Mouse (Mus musculus): ENCODE data around the gene Bud23.

Bud23 gene

DNA sequence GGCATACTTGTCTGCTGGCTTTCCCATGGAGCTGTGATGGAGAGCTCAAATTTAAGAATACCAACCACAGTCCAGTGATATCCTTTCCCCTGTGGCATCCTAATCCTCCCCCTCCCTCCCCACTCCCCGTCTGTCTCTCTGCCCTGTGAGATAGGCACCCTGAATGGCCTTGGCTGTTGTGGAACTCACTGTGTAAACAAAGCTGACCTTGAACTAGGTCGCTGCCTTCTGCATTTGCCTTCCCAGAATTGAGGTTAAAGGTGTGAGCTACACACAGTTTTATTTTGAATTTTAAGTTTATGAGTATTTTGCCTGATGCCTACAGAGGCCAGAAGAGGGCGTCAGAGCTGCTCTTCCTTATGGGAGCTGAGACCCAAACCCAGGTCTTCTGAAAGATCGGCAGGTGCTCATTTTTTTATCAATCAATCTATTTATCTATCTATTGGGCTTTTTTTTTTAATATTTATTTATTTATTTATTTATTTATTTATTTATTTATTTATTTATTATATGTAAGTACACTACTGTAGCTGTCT, 48.5 kb downstream of the Bud23 start:
- no peak for DNase-seq

GRCm38 (mm10) chr5:135015497-135015896, 49.3 kb downstream of the Bud23 start:
- DNase-seq = peak; percentile 89 to 90

GRCm38 (mm10) chr5:135012671-135013441, 51.9 kb downstream of the Bud23 start:
- peak; percentile 92 to 93 for DNase-seq

- no peak for DNase-seq
Observed at GRCm38 (mm10) chr5:135011809-135012613, 52.7 kb downstream of the Bud23 start.

DNA sequence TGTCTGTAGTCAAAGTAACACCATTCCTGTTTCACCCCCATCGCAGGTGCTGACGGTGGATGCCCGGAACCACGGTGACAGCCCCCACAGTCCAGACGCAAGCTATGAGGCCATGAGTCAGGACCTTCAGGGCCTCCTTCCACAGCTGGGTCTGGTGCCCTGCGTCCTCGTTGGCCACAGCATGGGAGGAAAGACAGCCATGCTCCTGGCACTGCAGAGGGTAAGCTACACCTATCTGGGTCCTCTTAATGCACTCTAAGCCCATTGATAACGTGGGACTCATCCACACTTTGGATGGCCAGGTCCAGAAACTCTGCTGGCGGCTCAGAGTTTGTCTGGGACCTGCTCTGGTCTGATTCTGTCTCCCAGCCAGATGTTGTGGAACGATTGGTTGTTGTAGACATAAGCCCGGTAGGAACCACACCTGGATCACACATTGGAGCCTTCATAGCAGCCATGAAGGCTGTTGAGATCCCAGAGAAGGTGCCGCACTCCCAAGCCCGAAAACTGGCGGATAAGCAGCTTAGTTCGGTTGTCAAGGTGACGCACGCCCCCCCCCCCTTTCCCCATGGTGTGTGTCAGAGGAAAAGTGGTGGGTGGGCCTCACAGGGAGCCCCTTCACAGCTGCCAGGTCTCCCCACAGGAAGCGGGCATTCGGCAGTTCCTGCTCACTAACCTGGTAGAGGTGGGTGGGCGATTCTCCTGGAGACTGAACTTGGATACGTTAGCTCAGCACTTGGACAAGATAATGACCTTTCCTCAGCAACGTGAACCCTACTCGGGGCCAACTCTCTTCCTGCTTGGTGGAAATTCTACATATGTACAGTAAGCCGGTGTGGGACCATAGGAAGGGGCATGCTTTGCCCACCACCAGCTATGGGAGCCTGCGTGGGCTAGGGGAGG, 53.7 kb downstream of the Bud23 start:
- DNase-seq = no peak

GRCm38 (mm10) chr5:135010320-135010709, 54.4 kb downstream of the Bud23 start:
- DNase-seq = no peak

DNA sequence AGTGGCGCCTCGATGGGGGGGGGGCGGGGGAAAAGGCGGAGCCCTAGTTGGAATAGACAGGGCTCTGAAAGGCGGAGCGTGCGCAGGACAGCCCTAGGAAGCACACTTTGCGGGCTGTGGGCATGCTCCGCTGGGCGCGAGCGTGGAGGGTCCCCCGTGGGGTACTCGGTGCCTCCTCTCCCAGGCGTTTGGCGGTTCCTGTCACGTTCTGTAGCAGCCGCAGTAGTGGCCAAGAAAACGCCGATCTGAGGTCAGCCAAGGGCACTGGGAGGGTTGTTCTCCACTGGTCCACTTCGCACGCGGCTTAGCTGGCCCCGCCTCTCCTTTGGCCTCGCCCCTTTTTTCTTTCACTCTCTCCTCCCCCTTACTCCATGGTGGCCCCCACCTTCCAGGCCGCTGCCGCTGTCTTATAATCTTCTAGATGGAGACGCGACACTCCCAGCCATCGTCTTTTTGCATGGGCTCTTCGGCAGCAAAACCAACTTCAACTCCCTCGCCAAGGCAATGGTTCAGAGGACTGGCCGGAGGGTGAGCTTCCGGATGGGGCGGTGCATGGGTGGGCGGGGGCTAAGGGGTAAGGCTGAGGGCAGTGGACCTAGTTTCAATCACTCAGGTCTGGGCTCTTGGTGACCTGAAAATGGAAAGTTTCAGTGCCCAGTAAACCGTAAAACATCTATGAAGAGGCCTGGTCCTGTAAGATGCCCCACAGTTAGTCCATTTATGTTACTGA, 55.0 kb downstream of the Bud23 start:
- DNase-seq = peak; percentile 89 to 90

DNA sequence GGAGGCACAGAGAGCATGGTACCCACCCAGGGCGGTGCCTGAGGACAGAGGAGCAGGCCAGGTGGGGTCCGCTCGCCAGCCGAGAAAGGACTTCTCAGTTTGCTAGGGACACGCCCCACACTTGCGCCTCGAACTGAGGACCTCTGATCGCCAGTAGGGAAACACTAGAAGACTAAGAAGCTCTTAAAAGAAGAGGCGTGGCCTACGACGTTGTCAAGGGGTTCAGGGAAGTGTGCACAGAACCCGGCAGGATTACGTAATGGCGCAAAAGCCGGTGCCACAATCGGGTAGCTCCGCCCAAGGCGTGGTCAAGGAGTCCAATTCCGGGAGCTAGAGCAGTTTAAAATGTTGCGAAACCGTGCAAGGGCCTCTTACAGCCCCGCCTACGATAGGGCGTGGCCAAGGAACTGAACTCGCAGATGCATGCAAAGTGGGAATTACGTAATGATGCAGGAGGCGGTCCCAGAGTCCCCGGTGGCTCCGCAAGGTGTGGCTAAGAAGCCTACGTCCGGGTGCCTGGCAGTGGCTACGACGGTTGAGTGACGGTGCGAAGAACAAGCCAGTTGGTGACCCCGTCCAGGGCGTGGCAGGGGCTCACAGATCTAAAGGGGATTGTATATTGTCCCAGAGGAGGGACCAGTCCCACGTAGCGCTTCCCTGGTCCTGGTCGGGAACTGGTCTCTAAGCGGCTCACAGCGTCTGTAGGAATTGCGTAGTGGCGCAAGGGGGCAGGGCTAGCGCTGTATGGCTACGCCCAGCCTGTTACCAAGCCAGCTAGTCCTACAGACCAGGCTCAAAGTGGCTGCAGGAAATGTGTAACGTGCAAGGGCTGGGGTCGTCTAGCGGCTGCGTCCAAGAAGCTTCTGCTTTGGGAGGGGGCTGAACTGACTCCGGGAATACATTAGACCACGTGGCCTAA, 55.8 kb downstream of the Bud23 start, which contains the start of gene Abhd11:
Gene Abhd11, plus strand, starts transcription at position 482 of the 919 bp plus-strand sequence.
- peak; percentile 99 for DNase-seq

- peak; percentile 37 to 43 for DNase-seq
Observed at GRCm38 (mm10) chr5:135007802-135008571, 56.8 kb downstream of the Bud23 start.
